Mouse (Mus musculus) c-Kit-positive CD71-positive TER-119-positive erythroid progenitor cells, embryonic 14.5 days (primary cell): ENCODE data around the gene Slc7a8.
"Not testable (repeated sequence)": the region's sequence is repeated elsewhere in the genome, so short reads cannot be mapped to it uniquely, and the experiment has no call there.

Source experiments
- DNase-seq: peaks from one replicate; pipeline ENCODE4 v3.0.0-alpha.2; 2013; ENCODE audit warnings: low spot score

Gene Slc7a8

GRCm38 (mm10) chr14:54780836-54781609 lies 723 bp downstream of the Slc7a8 start:
- no peak for DNase-seq

GRCm38 (mm10) chr14:54780084-54780483 lies 1.7 kb downstream of the Slc7a8 start:
- DNase-seq: no peak

GRCm38 (mm10) chr14:54777893-54778292 lies 3.9 kb downstream of the Slc7a8 start:
- no peak for DNase-seq

- no peak for DNase-seq
These were observed 5.0 kb downstream of the Slc7a8 start for GRCm38 (mm10) chr14:54776768-54777167.

- DNase-seq: no peak
These were observed 6.2 kb downstream of the Slc7a8 start for GRCm38 (mm10) chr14:54775534-54776041.

- no peak for DNase-seq
These were observed 9.4 kb downstream of the Slc7a8 start for GRCm38 (mm10) chr14:54772333-54772856.

GRCm38 (mm10) chr14:54770373-54770772 lies 11.4 kb downstream of the Slc7a8 start:
- DNase-seq: no peak

- no peak for DNase-seq
These were observed 12.7 kb downstream of the Slc7a8 start for GRCm38 (mm10) chr14:54769068-54769425.

- no peak for DNase-seq
These were observed 13.3 kb downstream of the Slc7a8 start for GRCm38 (mm10) chr14:54768314-54769067.

GRCm38 (mm10) chr14:54766937-54767336 lies 14.8 kb downstream of the Slc7a8 start:
- not testable (repeated sequence) for DNase-seq

- no peak for DNase-seq
These were observed 25.4 kb downstream of the Slc7a8 start for GRCm38 (mm10) chr14:54756382-54756781.

GRCm38 (mm10) chr14:54754602-54755018 lies 27.1 kb downstream of the Slc7a8 start:
- no peak for DNase-seq

- DNase-seq: no peak
These were observed 27.7 kb downstream of the Slc7a8 start for GRCm38 (mm10) chr14:54753986-54754601.

- DNase-seq: no peak
These were observed 28.8 kb downstream of the Slc7a8 start for GRCm38 (mm10) chr14:54752938-54753337.

GRCm38 (mm10) chr14:54751768-54752167 lies 30.0 kb downstream of the Slc7a8 start:
- DNase-seq: no peak

GRCm38 (mm10) chr14:54749238-54749637 lies 32.5 kb downstream of the Slc7a8 start:
- DNase-seq: no peak

GRCm38 (mm10) chr14:54747942-54748917 lies 33.5 kb downstream of the Slc7a8 start:
- DNase-seq: no peak

GRCm38 (mm10) chr14:54746038-54746437 lies 35.7 kb downstream of the Slc7a8 start:
- DNase-seq: peak; percentile 12

GRCm38 (mm10) chr14:54744473-54744872 lies 37.3 kb downstream of the Slc7a8 start:
- no peak for DNase-seq

- no peak for DNase-seq
These were observed 39.4 kb downstream of the Slc7a8 start for GRCm38 (mm10) chr14:54742375-54742774.

GRCm38 (mm10) chr14:54741721-54742120 lies 40.0 kb downstream of the Slc7a8 start:
- DNase-seq: no peak
